Mouse (Mus musculus): ENCODE data around the gene Crlf3.
A peak's percentile ranks its signal among the peaks of the same experiment; 100 is the strongest.
"Not testable (repeated sequence)": the region's sequence is repeated elsewhere in the genome, so short reads cannot be mapped to it uniquely, and the experiment has no call there.

Crlf3 gene

DNA sequence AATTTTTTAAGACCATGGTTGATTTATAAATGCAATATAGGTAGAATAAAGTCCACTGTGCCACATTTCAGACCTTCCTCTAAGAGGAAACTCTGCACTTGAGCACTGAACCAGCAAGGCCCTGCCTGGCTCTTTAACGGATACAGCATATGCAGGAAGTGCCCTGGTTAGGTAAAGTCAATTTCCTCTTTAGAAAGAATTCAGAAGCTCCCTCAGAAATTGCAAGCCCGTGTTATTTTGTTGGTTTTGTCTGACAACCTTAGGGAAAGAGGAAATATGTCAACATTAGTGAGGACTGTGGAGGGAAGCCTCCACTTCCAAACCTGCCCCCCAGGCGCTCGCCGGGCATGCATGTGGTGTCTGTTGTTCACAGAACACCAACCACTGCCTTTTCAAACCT lies 13.2 kb downstream of the Crlf3 start:
- peak; percentile 60 for DNase-seq (ENCODE audit: low read depth, low spot score)

DNA sequence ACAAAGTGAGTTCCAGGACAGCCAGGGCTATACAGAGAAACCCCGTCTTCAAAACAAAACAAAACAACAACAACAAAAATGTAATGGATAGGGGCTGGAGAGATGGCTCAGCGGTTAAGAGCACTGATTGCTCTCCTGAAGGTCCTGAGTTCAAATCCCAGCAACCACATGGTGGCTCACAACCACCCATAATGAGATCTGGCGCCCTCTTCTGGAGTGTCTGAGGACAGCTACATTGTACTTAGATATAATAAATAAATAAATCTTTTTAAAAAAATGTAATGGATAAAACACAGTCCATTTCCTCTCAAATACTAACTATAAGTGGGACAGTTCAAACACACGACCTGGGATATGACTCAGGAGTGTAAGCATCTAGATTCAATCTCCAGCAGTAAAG lies 14.4 kb downstream of the Crlf3 start:
- DNase-seq (ENCODE audit: low read depth, low spot score) = not testable (repeated sequence)

DNA sequence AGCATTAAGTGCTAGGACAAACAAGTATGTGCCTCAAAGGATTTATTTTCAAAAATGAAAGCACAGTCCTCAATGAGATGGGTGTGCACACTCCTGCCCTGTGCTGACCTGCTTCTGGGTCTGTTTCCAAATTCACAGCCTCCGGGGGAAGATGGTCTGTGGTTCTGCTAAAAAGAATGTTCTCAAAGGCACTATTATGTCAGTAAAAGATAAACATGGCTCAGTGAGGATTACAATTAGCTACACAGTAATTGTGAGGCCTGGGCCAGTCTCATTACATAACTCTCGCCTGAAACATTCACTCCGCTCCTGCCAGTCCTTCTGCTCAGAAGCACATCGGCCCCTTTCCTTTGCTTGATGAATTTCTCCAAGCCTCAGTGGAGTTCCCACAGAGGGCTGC lies 18.6 kb downstream of the Crlf3 start:
- DNase-seq (ENCODE audit: low read depth, low spot score) = no peak

DNA sequence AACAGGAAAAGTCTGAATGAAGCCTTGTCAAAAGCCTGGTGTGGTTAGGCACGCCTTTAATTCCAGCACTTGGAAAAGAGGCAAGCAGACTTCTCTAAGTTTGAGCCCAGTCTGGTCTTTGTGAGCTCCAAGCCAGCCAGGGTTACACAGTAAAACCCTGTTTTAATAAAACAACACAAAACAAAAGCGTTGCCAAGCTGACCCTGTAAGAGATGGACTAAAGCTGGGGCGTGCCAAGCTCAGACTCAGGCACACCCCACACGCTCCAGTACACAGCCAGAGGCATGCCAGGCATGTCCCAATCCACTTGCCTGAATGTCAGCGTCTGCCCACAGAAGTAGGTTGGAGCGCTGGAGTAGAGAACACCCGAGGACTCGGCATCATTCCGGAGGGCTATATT lies 24.6 kb downstream of the Crlf3 start:
- no peak for DNase-seq (ENCODE audit: low read depth, low spot score)

DNA sequence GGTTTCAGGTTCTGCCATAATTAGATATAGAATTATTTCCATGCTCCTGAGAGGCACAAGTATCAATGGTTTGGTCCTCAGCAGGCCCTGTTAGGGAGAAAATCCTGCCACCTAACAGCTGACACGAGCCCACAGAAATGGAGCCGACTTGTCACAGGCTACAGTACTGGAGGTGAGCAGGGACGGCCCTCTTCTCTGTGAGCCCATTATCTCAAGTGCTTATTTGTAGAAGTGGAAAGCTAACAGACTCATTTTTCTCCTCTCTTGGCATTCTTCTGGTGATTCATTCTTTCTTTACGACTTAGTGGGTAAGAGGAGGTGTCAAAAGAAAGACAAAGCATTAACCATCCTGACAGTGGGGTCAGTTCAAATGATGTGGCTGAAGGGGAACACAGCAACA lies 26.1 kb downstream of the Crlf3 start:
- DNase-seq (ENCODE audit: low read depth, low spot score) = no peak

DNA sequence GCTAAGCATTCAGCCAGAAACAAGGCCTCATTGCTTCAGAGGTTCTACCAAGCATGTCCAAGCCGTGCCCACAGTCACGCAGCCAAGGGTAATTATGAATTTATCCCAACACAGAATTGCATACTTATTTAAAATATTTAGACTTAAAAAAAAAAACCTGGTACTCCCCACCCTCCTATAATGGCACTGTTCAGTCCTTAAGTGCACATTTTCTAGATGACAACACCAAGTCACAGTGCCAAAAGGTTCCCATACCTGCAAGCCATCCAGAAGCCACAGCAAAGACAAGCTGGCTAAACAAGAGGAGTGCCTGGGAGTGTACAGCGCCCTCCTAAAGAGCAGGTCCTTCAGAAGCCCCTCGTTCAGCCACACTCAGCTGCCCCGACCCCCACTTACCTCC lies 27.6 kb downstream of the Crlf3 start:
- no peak for DNase-seq (ENCODE audit: low read depth, low spot score)

DNA sequence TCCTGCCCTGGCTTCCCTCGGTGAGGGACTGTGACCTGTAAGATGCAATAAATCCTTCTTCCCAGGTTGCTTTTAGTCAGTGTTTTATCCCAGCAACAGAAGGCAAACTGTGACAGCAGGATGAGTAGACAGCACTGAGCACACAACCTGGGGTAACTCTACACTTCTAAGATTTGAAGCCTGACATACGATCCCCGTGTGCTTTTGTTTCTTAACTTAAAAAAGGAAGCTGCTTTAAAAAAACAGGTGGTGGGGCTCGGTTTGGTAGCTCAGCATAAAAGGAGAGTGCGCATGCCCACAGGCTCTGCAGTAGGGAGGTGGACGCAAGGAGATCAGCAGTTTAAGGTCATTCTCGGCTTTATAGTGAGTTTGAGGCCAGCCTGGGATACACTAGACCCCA lies 28.3 kb downstream of the Crlf3 start:
- DNase-seq (ENCODE audit: low read depth, low spot score) = no peak

DNA sequence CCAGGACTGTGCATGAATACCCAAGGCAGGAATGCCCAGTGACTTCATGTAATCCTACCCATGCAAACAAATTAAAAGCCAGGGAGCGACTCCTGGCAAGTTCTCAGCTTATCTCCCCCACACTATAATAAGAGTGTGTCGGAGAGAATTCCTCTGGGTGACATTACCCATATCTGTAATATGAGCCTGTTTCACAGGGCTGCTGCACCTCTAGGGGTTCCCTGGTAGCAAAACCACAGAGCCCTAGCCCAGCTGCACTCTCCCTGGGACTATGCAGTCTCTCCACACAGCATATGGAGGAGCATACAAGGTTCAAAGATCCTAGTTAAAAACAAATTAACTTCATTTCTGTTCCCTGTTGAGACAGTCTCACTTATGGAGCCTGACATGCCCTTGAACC lies 30.7 kb downstream of the Crlf3 start:
- no peak for DNase-seq (ENCODE audit: low read depth, low spot score)

DNA sequence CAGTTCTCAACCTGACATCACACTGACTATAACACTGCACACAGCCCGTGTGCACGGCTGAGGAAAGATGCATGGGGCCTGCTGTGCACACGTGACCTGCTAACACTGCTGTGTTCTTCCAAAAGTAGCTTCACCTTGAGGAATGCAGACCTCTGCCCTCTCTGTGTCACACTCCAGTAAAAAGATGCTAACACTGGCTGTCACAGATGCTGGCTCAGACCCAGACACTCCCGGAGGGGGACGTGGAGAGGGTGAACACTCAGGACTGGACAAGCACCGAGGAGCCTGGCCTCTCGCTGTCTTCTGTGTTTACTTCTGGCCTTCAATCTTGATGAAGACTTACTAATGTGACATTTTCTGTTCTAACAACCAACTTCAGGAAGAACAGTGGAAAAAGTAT lies 33.9 kb downstream of the Crlf3 start:
- DNase-seq (ENCODE audit: low read depth, low spot score) = no peak

DNA sequence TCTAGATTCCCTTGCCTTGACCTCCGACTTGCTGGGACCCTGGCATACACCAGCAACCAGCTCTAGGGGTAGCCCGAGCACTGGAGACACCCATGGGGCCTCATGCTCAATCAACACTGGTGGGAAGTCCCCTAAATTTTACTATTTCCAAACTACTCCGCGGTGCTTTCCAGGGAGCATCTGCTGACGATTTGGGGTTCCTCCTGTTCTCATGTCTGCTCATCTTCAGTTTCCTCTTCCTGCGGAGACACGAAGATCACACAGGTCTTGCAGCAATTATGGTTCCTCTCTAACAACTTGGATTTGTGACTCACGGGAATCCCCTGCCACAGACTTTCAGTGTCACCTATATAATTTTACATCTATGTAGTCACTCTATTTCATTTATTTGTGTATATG lies 37.4 kb downstream of the Crlf3 start:
- DNase-seq (ENCODE audit: low read depth, low spot score) = peak; percentile 67

DNA sequence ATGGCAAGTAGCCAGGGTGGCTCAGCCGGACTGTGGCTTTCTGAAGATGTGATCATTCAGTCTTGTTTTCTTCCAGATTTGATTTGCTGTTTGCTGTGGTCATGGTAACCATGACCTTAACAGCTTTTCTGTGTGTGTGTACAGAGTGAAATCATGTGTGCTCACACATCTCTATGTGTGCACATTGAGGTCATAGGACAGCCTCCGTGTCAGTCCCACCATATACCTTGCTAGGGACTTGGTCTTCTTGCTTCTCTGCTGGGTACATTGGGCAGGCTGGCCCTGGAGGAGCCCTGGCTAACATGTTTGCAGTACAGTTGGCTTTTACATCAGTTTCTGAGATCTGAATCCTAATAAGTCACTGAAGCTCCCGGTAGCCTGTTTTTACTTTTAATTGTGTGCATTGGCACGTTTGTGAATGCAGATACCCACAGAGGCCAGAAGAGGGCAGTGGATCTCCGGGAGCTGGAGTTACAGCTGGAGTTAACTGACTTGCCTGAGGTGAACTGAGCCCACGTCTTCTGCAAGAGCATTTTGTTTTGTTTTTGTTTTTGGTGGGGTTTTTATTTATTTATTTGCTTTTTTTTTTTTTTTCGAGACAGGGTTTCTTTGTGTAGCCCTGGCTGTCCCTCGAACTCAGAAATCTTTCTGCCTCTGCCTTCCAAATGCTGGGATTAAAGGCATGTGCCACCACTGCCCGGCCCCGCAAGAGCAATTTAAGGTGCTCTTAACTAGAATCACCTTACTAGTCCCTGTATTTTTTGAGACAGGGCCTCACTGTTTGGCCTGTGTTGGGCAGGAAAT lies 38.0 kb downstream of the Crlf3 start:
- DNase-seq (ENCODE audit: low read depth, low spot score) = peak; percentile 68

DNA sequence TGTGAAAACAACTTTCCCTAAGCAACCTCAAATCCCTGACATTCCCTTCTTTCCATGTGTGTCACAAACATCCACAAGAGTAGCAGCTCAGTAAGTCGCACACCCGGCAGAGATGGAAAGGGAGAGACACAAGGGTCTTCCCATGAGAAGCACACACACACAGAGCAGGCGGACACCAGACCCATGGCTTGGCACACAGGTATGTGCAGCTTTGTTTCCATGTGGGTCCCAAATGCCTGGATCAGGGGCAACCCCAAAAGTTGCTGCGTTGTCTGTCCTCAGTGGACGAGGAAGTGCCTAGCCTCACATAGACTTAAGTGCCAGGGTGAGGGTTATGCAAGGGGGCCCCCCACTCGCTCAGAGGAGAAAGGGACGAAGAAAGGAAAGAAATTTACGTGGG lies 43.3 kb downstream of the Crlf3 start:
- no peak for DNase-seq (ENCODE audit: low read depth, low spot score)

DNA sequence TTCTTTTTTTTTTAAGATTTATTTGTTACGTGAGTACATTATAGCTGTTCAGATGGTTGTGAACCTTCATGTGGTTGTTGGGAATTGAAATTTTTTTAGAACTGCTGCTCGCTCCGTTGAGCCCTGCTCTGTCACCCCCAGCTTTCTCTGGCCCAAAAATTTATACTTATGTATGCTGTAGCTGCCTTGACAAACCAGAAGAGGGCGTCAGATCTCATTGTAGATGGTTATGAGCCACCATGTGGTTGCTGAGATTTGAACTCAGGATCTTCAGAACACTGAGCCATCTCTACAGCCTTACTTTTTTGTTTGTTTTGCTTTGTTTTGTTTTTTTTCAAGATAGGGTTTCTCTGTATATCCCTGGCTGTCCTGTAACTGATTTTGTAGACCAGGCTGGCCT lies 59.5 kb downstream of the Crlf3 start:
- no peak for DNase-seq (ENCODE audit: low read depth, low spot score)

DNA sequence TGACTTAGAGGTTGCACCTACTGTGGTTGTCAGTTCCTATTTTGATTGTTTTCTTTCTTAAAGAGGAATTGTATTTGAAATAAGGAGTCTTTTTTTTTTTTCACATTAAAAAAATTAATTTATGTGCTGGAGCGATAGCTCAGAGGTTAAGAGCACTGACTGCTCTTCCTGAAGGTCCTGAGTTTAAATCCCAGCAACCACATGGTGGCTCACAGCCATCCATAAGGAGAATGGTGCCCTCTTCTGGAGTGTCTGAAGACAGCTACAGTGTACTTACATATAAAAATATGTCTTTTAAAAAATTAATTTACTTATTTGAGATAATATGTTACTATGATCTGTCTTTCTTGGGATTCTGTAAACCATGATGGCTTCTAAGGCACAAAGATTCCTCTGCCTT lies 61.0 kb downstream of the Crlf3 start:
- no peak for DNase-seq (ENCODE audit: low read depth, low spot score)

DNA sequence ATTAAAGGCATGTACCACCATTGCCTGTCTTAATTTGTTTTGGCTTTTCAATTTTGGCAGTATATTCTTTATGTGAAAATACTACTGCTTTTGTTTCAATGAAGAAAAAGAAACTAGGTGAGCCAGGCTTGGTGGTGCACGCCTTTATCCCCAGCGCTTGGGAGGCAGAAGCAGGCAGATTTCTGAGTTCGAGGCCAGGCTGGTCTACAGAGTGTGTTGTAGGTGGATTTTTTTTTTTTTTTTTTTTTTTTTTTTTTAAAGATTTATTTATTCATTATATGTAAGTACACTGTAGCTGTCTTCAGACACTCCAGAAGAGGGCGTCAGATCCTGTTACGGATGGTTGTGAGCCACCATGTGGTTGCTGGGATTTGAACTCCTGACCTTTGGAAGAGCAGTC lies 64.3 kb downstream of the Crlf3 start:
- not testable (repeated sequence) for DNase-seq (ENCODE audit: low read depth, low spot score)
